Mouse (Mus musculus): ENCODE measurements at regions not wholly inside any gene's neighbourhood (a gene's known extent, or its start where the extent isn't known, plus 50 kb on each side); places are given as distances from the start of the nearest gene placed in this dataset.

GRCm38 (mm10) chr17:47230715-47231114 lies 138.0 kb upstream of the Mrps10 start:
- H3K4me3 ChIP-seq (replicated peaks; ENCODE audit: low read length): no peak overlapping the region
- H3K4me1 ChIP-seq (replicated peaks; ENCODE audit: low read depth, low read length): peaks cover 30% of the 10 kb centered on the region
- no peaks in the 10 kb centered on the region for H3K9me3 ChIP-seq (ENCODE audit: low read length)
- peaks cover 30% of the 10 kb centered on the region for H3K36me3 ChIP-seq (ENCODE audit: insufficient read depth, low read length)
- H3K27me3 ChIP-seq (ENCODE audit: insufficient read depth, low read length): no peaks in the 10 kb centered on the region
- TF ChIP-seq CTCF (conservative IDR thresholded peaks at IDR 0.05; ENCODE audit: low read length) (peak; percentile 79), NANOG (IDR thresholded peaks at IDR 0.05; ENCODE audit: borderline replicate concordance, low read length) (no peak), POU5F1 (IDR thresholded peaks at IDR 0.05; ENCODE audit: borderline replicate concordance, low read length) (no peak)

GRCm38 (mm10) chr17:47226391-47226790 lies 142.3 kb upstream of the Mrps10 start:
- Histone ChIP-seq H3K36me3 (ENCODE audit: insufficient read depth, low read length) (peaks cover 21% of the 10 kb centered on the region), H3K4me1 (replicated peaks; ENCODE audit: low read depth, low read length) (peaks cover 59% of the 10 kb centered on the region), H3K27me3 (ENCODE audit: insufficient read depth, low read length) (no peaks in the 10 kb centered on the region), H3K9me3 (ENCODE audit: low read length) (no peaks in the 10 kb centered on the region), H3K4me3 (replicated peaks; ENCODE audit: low read length) (peak overlapping the region; percentile 49)
- no peak for TF ChIP-seq CTCF (conservative IDR thresholded peaks at IDR 0.05; ENCODE audit: low read length)
- no peak for TF ChIP-seq NANOG (IDR thresholded peaks at IDR 0.05; ENCODE audit: borderline replicate concordance, low read length)
- no peak for TF ChIP-seq POU5F1 (IDR thresholded peaks at IDR 0.05; ENCODE audit: borderline replicate concordance, low read length)

DNA sequence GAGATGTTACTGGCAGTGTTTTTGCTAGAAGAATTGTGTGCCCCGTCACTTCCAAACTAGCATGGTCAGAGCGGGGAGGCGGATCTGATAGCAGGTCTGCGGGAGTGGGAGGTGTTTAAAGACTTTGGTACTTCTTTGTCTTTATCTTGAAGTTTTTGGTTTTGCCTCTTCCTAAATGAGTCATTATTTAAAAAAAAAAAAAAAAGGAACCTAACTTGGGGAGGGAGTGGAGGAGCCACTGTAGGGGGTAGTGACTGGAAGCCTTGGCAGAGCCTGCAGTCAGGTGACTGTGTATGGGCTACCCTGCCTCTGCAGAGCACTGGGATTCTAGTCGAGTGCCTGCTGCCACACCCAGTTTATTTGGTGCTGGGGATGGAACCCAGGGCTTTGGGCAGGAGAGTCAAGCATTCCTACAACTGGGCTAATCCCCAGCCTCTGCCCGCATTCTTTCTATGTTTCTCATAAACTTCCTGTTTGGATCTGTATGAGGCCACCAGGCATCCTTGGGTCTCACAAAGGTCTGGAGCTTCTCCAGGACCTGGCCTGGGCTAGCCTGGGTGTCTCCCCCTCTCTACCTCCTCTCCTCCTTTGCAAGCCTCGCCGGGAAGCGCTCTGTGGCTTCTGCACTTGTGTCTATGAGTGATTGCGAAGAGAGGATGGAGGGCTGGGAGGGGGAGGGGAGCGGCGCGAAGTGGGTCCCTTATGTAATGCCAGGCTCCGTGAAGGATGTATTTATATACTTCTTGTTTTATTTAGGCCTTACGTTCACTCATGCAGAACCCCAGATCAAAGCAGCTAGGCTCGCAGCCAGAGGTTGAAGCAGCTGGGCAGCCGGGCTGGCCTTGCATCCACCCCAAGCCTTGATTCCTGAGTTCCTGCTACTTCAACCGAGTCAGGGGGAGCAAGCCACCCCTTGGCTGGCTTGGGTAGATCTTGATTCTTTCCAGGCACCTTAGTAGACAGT lies 143.1 kb upstream of the Mrps10 start:
- Histone ChIP-seq H3K9me3 (ENCODE audit: low read length) (no peaks in the 10 kb centered on the region), H3K27me3 (ENCODE audit: insufficient read depth, low read length) (no peaks in the 10 kb centered on the region), H3K4me3 (replicated peaks; ENCODE audit: low read length) (peak overlapping the region; percentile 49), H3K36me3 (ENCODE audit: insufficient read depth, low read length) (peaks cover 22% of the 10 kb centered on the region), H3K4me1 (replicated peaks; ENCODE audit: low read depth, low read length) (peaks cover 63% of the 10 kb centered on the region)
- TF ChIP-seq POU5F1 (IDR thresholded peaks at IDR 0.05; ENCODE audit: borderline replicate concordance, low read length) (no peak), CTCF (conservative IDR thresholded peaks at IDR 0.05; ENCODE audit: low read length) (no peak), NANOG (IDR thresholded peaks at IDR 0.05; ENCODE audit: borderline replicate concordance, low read length) (no peak)

DNA sequence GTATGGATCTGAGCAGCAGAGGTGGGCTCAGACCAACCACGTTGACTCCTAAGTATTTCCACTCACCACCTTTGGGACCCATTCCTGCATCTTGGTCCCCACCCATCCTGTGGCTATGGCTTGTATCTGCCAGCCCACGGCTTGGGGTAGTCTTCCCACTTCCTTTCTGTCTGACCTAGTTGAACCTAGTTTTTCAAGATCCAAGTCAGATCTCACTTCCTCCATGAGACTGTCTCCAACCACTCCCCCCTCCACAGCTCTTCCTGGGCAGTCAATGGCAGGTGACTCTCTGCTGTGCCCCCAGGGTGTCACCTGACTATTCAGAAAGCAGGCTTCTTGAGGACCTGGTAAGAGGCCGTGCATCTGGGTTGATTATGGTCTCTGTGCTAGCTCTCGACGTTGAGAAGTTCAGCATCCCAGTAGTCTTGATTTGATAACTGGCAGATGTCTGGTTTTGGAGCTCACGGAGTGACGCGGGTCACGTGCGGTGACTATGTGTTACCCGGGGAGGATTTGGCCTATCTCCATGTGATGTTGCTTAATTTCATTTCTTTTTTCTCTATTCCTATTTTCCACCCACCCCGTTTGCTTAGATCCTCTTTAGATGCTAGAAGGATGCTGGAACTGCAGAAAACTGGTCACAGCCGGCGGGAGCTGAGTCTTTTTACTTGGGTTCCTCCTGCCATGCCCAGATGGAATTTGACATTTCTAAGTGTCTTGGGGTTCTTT lies 147.5 kb upstream of the Mrps10 start:
- H3K9me3 ChIP-seq (ENCODE audit: low read length): no peaks in the 10 kb centered on the region
- no peak overlapping the region for H3K4me3 ChIP-seq (replicated peaks; ENCODE audit: low read length)
- no peaks in the 10 kb centered on the region for H3K27me3 ChIP-seq (ENCODE audit: insufficient read depth, low read length)
- peaks cover 11% of the 10 kb centered on the region for H3K36me3 ChIP-seq (ENCODE audit: insufficient read depth, low read length)
- peaks cover 47% of the 10 kb centered on the region for H3K4me1 ChIP-seq (replicated peaks; ENCODE audit: low read depth, low read length)
- TF ChIP-seq CTCF (conservative IDR thresholded peaks at IDR 0.05; ENCODE audit: low read length): no peak
- TF ChIP-seq NANOG (IDR thresholded peaks at IDR 0.05; ENCODE audit: borderline replicate concordance, low read length): no peak
- no peak for TF ChIP-seq POU5F1 (IDR thresholded peaks at IDR 0.05; ENCODE audit: borderline replicate concordance, low read length)

DNA sequence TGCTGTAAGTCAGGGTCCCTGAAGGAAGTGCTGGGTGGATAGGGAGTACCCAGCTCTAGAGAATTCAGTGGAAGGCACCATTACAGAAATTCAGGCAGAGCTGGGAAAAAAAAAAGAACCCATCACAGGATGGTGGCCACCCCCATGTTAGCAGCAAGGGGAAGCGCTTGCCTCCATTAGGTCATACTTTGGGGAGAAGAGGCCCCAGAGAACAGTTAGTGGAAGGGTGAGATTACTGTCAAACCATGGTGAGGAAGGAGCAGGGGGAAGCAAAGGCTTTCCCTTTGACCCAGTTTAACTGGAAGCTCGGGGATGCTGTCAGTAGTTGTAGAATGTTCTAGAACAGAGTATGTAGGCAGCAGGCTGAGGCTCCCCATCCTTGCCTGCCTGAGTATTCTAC lies 148.8 kb upstream of the Mrps10 start:
- Histone ChIP-seq H3K36me3 (ENCODE audit: insufficient read depth, low read length) (peaks cover 11% of the 10 kb centered on the region), H3K4me1 (replicated peaks; ENCODE audit: low read depth, low read length) (peaks cover 33% of the 10 kb centered on the region), H3K27me3 (ENCODE audit: insufficient read depth, low read length) (no peaks in the 10 kb centered on the region), H3K9me3 (ENCODE audit: low read length) (no peaks in the 10 kb centered on the region), H3K4me3 (replicated peaks; ENCODE audit: low read length) (no peak overlapping the region)
- no peak for TF ChIP-seq NANOG (IDR thresholded peaks at IDR 0.05; ENCODE audit: borderline replicate concordance, low read length)

DNA sequence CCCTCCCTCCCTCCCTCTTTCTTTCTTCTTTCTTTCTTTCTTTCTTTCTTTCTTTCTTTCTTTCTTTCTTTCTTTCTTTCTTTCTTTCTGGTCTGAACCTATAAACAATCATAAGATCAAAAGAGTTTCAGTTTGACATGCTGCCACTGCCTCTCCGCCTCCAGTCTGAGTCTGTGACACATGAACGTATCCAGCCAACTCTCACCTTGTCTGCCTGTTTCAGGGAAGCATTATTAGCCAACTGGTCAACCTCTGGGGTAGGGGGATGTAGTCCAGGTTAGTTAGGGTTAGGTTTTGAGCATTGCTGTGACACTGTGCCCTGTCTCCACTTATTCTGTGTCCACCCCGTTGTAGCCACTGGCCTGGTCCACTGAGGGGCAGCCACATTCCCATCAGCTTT lies 152.2 kb upstream of the Mrps10 start:
- H3K9me3 ChIP-seq (ENCODE audit: low read length): no peaks in the 10 kb centered on the region
- H3K4me3 ChIP-seq (replicated peaks; ENCODE audit: low read length): no peak overlapping the region
- H3K27me3 ChIP-seq (ENCODE audit: insufficient read depth, low read length): no peaks in the 10 kb centered on the region
- H3K36me3 ChIP-seq (ENCODE audit: insufficient read depth, low read length): peaks cover 24% of the 10 kb centered on the region
- H3K4me1 ChIP-seq (replicated peaks; ENCODE audit: low read depth, low read length): peaks cover 29% of the 10 kb centered on the region
- TF ChIP-seq CTCF (conservative IDR thresholded peaks at IDR 0.05; ENCODE audit: low read length) (no peak), NANOG (IDR thresholded peaks at IDR 0.05; ENCODE audit: borderline replicate concordance, low read length) (no peak), POU5F1 (IDR thresholded peaks at IDR 0.05; ENCODE audit: borderline replicate concordance, low read length) (no peak)

- Histone ChIP-seq H3K4me1 (replicated peaks; ENCODE audit: low read depth, low read length) (peaks cover 27% of the 10 kb centered on the region), H3K27me3 (ENCODE audit: insufficient read depth, low read length) (no peaks in the 10 kb centered on the region), H3K4me3 (replicated peaks; ENCODE audit: low read length) (no peak overlapping the region), H3K36me3 (ENCODE audit: insufficient read depth, low read length) (peaks cover 17% of the 10 kb centered on the region), H3K9me3 (ENCODE audit: low read length) (no peaks in the 10 kb centered on the region)
- TF ChIP-seq CTCF (conservative IDR thresholded peaks at IDR 0.05; ENCODE audit: low read length) (no peak), NANOG (IDR thresholded peaks at IDR 0.05; ENCODE audit: borderline replicate concordance, low read length) (no peak), POU5F1 (IDR thresholded peaks at IDR 0.05; ENCODE audit: borderline replicate concordance, low read length) (no peak)
Observed at GRCm38 (mm10) chr17:47215841-47216240, 152.8 kb upstream of the Mrps10 start.

DNA sequence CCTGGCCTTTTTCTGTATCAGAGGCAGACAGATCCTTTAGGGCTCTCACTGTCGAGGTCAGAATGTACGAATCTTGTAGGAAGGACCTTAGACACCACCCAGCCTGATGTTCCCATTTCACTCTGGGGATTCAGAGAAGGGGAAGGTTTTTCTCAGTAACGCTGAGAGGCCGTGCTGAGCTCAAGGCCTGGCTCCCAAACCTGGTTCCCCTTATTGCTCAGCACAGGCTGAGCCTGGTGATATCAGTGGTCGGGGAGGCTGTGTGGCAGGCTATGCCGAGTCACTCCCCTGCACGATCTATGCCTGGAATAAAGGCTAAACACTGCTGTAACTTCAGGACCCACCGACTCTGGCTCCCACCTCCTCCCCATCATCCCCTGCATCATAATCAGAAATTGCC lies 154.6 kb upstream of the Mrps10 start:
- H3K4me1 ChIP-seq (replicated peaks; ENCODE audit: low read depth, low read length): peaks cover 43% of the 10 kb centered on the region
- H3K27me3 ChIP-seq (ENCODE audit: insufficient read depth, low read length): no peaks in the 10 kb centered on the region
- no peaks in the 10 kb centered on the region for H3K9me3 ChIP-seq (ENCODE audit: low read length)
- TF ChIP-seq CTCF (conservative IDR thresholded peaks at IDR 0.05; ENCODE audit: low read length) (no peak), NANOG (IDR thresholded peaks at IDR 0.05; ENCODE audit: borderline replicate concordance, low read length) (no peak), POU5F1 (IDR thresholded peaks at IDR 0.05; ENCODE audit: borderline replicate concordance, low read length) (no peak)
- H3K36me3 ChIP-seq (ENCODE audit: insufficient read depth, low read length): peaks cover 14% of the 10 kb centered on the region
- no peak overlapping the region for H3K4me3 ChIP-seq (replicated peaks; ENCODE audit: low read length)
